Mouse (Mus musculus): ENCODE data around the gene Rbm7. TPM values are rescaled to one million over a fixed set of nuclear protein-coding genes. Genes with fewer than 3 reads are reported as not detected.

Rbm7 gene
- polyA plus RNA-seq, 2 experiments = 19.7 to 56.1 TPM

- Histone ChIP-seq H3K27me3 (ENCODE audit: control insufficient read depth, insufficient read depth, low read length) (no peaks in the 10 kb centered on the region), H3K4me1 (replicated peaks; ENCODE audit: control insufficient read depth in 2 of 2, insufficient read depth in 2 of 2, low read length in 1 of 2) (no peaks in the 10 kb centered on the region), H3K36me3 (replicated peaks; ENCODE audit: control insufficient read depth, insufficient read depth, low read depth) (no peaks in the 10 kb centered on the region), H3K4me3 (ENCODE audit: insufficient read depth in 1 of 2, low read depth in 2 of 2, low read length in 2 of 2) (no peak overlapping the region), H3K9ac (replicated peaks) (no peak overlapping the region), H3K27ac (no peak overlapping the region), H3K4me2 (ENCODE audit: low read depth) (no peak overlapping the region), H3K9me3 (ENCODE audit: control insufficient read depth, low read length) (no peaks in the 10 kb centered on the region)
- TF ChIP-seq CTCF (IDR thresholded peaks at IDR 0.05; ENCODE audit: low read depth) = no peak
- no peak for TF ChIP-seq EP300 (IDR thresholded peaks at IDR 0.05; ENCODE audit: low read depth)
- ATAC-seq (ENCODE audit: insufficient read depth) (no peak), DNase-seq (ENCODE audit: low read depth in 3 of 3, low spot score in 3 of 3) (no peak)
- 77% methylated on average over 3 of the region's 3 CpGs for WGBS (ENCODE audit: insufficient replicate concordance)
Observed at GRCm38 (mm10) chr9:48455961-48456360, 39.1 kb downstream of the Rbm7 start.

GRCm38 (mm10) chr9:48450066-48450465 lies 45.0 kb downstream of the Rbm7 start:
- Histone ChIP-seq H3K27me3 (ENCODE audit: control insufficient read depth, insufficient read depth, low read length) (no peaks in the 10 kb centered on the region), H3K4me3 (ENCODE audit: insufficient read depth in 1 of 2, low read depth in 2 of 2, low read length in 2 of 2) (no peak overlapping the region), H3K36me3 (replicated peaks; ENCODE audit: control insufficient read depth, insufficient read depth, low read depth) (no peaks in the 10 kb centered on the region), H3K4me1 (replicated peaks; ENCODE audit: control insufficient read depth in 2 of 2, insufficient read depth in 2 of 2, low read length in 1 of 2) (no peaks in the 10 kb centered on the region), H3K27ac (no peak overlapping the region), H3K9me3 (ENCODE audit: control insufficient read depth, low read length) (no peaks in the 10 kb centered on the region), H3K4me2 (ENCODE audit: low read depth) (no peak overlapping the region), H3K9ac (replicated peaks) (no peak overlapping the region)
- DNase-seq (ENCODE audit: low read depth in 3 of 3, low spot score in 3 of 3) (no peak), ATAC-seq (ENCODE audit: insufficient read depth) (no peak)
- whole genome bisulfite sequencing (ENCODE audit: insufficient replicate concordance) = 71% methylated on average over 17 of the region's 17 CpGs
- TF ChIP-seq EP300 (IDR thresholded peaks at IDR 0.05; ENCODE audit: low read depth) (no peak), CTCF (IDR thresholded peaks at IDR 0.05; ENCODE audit: low read depth) (no peak)

- no peak overlapping the region for H3K9ac ChIP-seq (replicated peaks)
- 16% methylated on average over 5 of the region's 5 CpGs for WGBS (ENCODE audit: insufficient replicate concordance)
- ATAC-seq (ENCODE audit: insufficient read depth) = no peak; the same call in 1 of the 2 replicates
Observed at GRCm38 (mm10) chr9:48447783-48448209, 47.3 kb downstream of the Rbm7 start.

GRCm38 (mm10) chr9:48444821-48445220 lies 50.3 kb downstream of the Rbm7 start:
- H3K27me3 ChIP-seq (ENCODE audit: control insufficient read depth, insufficient read depth, low read length) = no peaks in the 10 kb centered on the region
- no peak overlapping the region for H3K9ac ChIP-seq (replicated peaks)
- H3K4me2 ChIP-seq (ENCODE audit: low read depth) = no peak overlapping the region
- WGBS (ENCODE audit: insufficient replicate concordance) = 62% methylated on average over 2 of the region's 2 CpGs
- TF ChIP-seq EP300 (IDR thresholded peaks at IDR 0.05; ENCODE audit: low read depth) (no peak), CTCF (IDR thresholded peaks at IDR 0.05; ENCODE audit: low read depth) (no peak)
- H3K36me3 ChIP-seq (replicated peaks; ENCODE audit: control insufficient read depth, insufficient read depth, low read depth) = no peaks in the 10 kb centered on the region
- no peak for ATAC-seq (ENCODE audit: insufficient read depth)
- no peaks in the 10 kb centered on the region for H3K9me3 ChIP-seq (ENCODE audit: control insufficient read depth, low read length)
- no peaks in the 10 kb centered on the region for H3K4me1 ChIP-seq (replicated peaks; ENCODE audit: control insufficient read depth in 2 of 2, insufficient read depth in 2 of 2, low read length in 1 of 2)
- DNase-seq (ENCODE audit: low read depth in 3 of 3, low spot score in 3 of 3) = no peak
- no peak overlapping the region for H3K4me3 ChIP-seq (ENCODE audit: insufficient read depth in 1 of 2, low read depth in 2 of 2, low read length in 2 of 2)
- no peak overlapping the region for H3K27ac ChIP-seq

More at GRCm38 (mm10) chr9:48447783-48448209, 47.3 kb downstream of the Rbm7 start:
- H3K9me3 ChIP-seq (ENCODE audit: control insufficient read depth, low read length) = no peaks in the 10 kb centered on the region
- peak; percentile 12 to 40 (median 37) for DNase-seq (ENCODE audit: low read depth in 3 of 3, low spot score in 3 of 3)
- no peaks in the 10 kb centered on the region for H3K4me1 ChIP-seq (replicated peaks; ENCODE audit: control insufficient read depth in 2 of 2, insufficient read depth in 2 of 2, low read length in 1 of 2)
- H3K4me2 ChIP-seq (ENCODE audit: low read depth) = no peak overlapping the region
- no peak overlapping the region for H3K4me3 ChIP-seq (ENCODE audit: insufficient read depth in 1 of 2, low read depth in 2 of 2, low read length in 2 of 2)
- peak; percentile 79 for TF ChIP-seq CTCF (IDR thresholded peaks at IDR 0.05; ENCODE audit: low read depth)
- TF ChIP-seq EP300 (IDR thresholded peaks at IDR 0.05; ENCODE audit: low read depth) = no peak
- no peak overlapping the region for H3K27ac ChIP-seq
- H3K27me3 ChIP-seq (ENCODE audit: control insufficient read depth, insufficient read depth, low read length) = no peaks in the 10 kb centered on the region
- no peaks in the 10 kb centered on the region for H3K36me3 ChIP-seq (replicated peaks; ENCODE audit: control insufficient read depth, insufficient read depth, low read depth)

GRCm38 (mm10) chr9:48443873-48444272 lies 51.2 kb downstream of the Rbm7 start:
- Histone ChIP-seq H3K27ac (no peak overlapping the region), H3K4me1 (replicated peaks; ENCODE audit: control insufficient read depth in 2 of 2, insufficient read depth in 2 of 2, low read length in 1 of 2) (no peaks in the 10 kb centered on the region), H3K36me3 (replicated peaks; ENCODE audit: control insufficient read depth, insufficient read depth, low read depth) (no peaks in the 10 kb centered on the region), H3K9me3 (ENCODE audit: control insufficient read depth, low read length) (no peaks in the 10 kb centered on the region), H3K4me2 (ENCODE audit: low read depth) (no peak overlapping the region), H3K4me3 (ENCODE audit: insufficient read depth in 1 of 2, low read depth in 2 of 2, low read length in 2 of 2) (no peak overlapping the region), H3K9ac (replicated peaks) (no peak overlapping the region), H3K27me3 (ENCODE audit: control insufficient read depth, insufficient read depth, low read length) (no peaks in the 10 kb centered on the region)
- WGBS (ENCODE audit: insufficient replicate concordance) = 21% methylated on average over 1 of the region's 1 CpGs
- TF ChIP-seq EP300 (IDR thresholded peaks at IDR 0.05; ENCODE audit: low read depth) (no peak), CTCF (IDR thresholded peaks at IDR 0.05; ENCODE audit: low read depth) (no peak)
- ATAC-seq (ENCODE audit: insufficient read depth) (no peak), DNase-seq (ENCODE audit: low read depth in 3 of 3, low spot score in 3 of 3) (no peak)

Small RNAs within 50 kb of the gene (microRNA-seq; reads per million reads assigned to microRNA genes)
- not detected for gene Gm23653

Other genes starting within 250 kb of the Rbm7 start
- gene Nxpe2, start 141.8 kb downstream of the Rbm7 start, polyA plus RNA-seq (2012; rRNA removed) = 82.3 and 110 TPM in 2 replicates
- gene Nxpe2, start 141.8 kb downstream of the Rbm7 start, polyA plus RNA-seq (2014; fragmentation: Nextera tagmentation; extraction: Ambion mirVana) = 192 and 209 TPM in 2 replicates
- 40.9 and 64.4 TPM in 2 replicates for gene Rexo2, start 14.7 kb downstream of the Rbm7 start, polyA plus RNA-seq (2012; rRNA removed)
- gene Rexo2, start 14.7 kb downstream of the Rbm7 start, polyA plus RNA-seq (2014; fragmentation: Nextera tagmentation; extraction: Ambion mirVana) = 95.7 and 95.8 TPM in 2 replicates
- gene Gm5617, start 143 bp upstream of the Rbm7 start, polyA plus RNA-seq (2012; rRNA removed) = 10.5 and 16.0 TPM in 2 replicates
- gene Gm5617, start 143 bp upstream of the Rbm7 start, polyA plus RNA-seq (2014; fragmentation: Nextera tagmentation; extraction: Ambion mirVana) = 16.4 and 19.3 TPM in 2 replicates
- gene Nnmt, start 109.9 kb upstream of the Rbm7 start, polyA plus RNA-seq (2012; rRNA removed) = 0.04 TPM in 1 of 2 replicates, not detected in the other
- gene Nnmt, start 109.9 kb upstream of the Rbm7 start, polyA plus RNA-seq (2014; fragmentation: Nextera tagmentation; extraction: Ambion mirVana) = 0.14 and 0.19 TPM in 2 replicates

All from liver, embryonic 14.5 days (tissue).